Mouse (Mus musculus): ENCODE measurements at regions not wholly inside any gene's neighbourhood (a gene's known extent, or its start where the extent isn't known, plus 50 kb on each side); places are given as distances from the start of the nearest gene placed in this dataset.
A peak's percentile ranks its signal among the peaks of the same experiment; 100 is the strongest.

DNA sequence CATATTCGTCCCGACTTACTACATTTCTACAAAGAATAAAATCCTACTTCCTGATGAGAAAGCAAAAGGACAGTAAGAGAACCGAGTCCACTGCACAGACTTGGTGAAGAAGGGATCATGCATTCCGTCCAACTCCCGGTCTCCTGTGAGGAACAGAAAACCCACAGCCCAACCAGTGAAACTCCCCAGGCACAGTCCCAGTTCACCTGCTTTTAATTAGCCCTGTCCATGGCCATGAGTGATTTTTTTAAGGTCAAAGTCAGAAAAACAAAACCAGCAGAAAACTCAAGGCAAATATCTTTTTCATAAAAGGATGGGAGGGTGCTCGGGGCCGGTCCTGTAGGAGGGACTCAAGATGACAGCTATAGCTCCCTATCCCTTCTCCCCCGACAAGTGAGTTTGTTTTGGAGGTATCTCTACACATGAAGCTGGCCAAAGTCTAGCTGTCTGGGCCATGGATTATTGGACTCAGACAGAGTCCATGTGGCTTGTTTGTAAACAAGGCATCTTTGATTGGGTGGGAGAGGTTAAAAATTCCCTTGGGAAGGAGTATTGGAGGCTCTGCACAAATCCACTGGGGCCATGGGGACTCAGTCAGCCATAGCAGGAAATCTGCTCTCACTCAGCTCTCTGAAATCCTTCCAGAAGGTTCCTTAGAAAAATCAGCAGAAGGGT lies 168.8 kb upstream of the Arid1b start:
- Histone ChIP-seq H3K27me3 (replicated peaks) (peaks cover 5% of the 10 kb centered on the region), H3K9me3 (peaks cover 3% of the 10 kb centered on the region; the same call in 1 of the 2 replicates), H3K36me3 (replicated peaks; ENCODE audit: low read length) (no peaks in the 10 kb centered on the region), H3K4me3 (replicated peaks) (no peak overlapping the region), H3K4me1 (no peaks in the 10 kb centered on the region)
- no peak for TF ChIP-seq GATA1 (IDR thresholded peaks at IDR 0.05; ENCODE audit: borderline replicate concordance, low read length)
- TF ChIP-seq FLI1 (IDR thresholded peaks at IDR 0.05; ENCODE audit: low read length) = no peak

GRCm38 (mm10) chr17:4834065-4834464 lies 160.1 kb upstream of the Arid1b start:
- Histone ChIP-seq H3K36me3 (replicated peaks; ENCODE audit: low read length) (no peaks in the 10 kb centered on the region), H3K9me3 (peaks cover 3% of the 10 kb centered on the region; the same call in 1 of the 2 replicates), H3K4me3 (replicated peaks) (peak overlapping the region; percentile 2), H3K4me1 (peaks cover 12% of the 10 kb centered on the region), H3K27me3 (replicated peaks) (peaks cover 3% of the 10 kb centered on the region)
- TF ChIP-seq GATA1 (IDR thresholded peaks at IDR 0.05; ENCODE audit: borderline replicate concordance, low read length) = no peak
- no peak for TF ChIP-seq FLI1 (IDR thresholded peaks at IDR 0.05; ENCODE audit: low read length)

DNA sequence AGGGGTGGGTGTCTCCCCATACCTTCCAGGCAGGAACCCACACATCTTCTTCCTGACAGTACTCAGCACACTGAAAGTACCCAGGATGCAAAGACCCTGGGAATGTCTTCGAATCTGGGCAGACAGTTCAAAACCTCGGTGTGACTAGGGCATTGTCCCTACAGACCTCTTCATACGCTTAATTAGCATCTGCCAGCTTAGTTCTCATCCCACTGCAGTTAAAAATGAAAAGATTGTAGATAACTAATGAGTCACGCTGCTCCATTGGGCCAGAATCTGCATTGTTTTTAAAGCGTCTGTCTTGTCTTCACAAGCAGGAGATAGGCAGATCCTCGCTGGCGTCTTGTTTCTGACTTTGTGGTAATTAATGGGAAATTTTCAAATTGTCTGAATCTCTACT lies 159.6 kb upstream of the Arid1b start:
- Histone ChIP-seq H3K27me3 (replicated peaks) (peaks cover 3% of the 10 kb centered on the region), H3K36me3 (replicated peaks; ENCODE audit: low read length) (no peaks in the 10 kb centered on the region), H3K9me3 (peaks cover 3% of the 10 kb centered on the region; the same call in 1 of the 2 replicates), H3K4me3 (replicated peaks) (no peak overlapping the region), H3K4me1 (peaks cover 12% of the 10 kb centered on the region)
- no peak for TF ChIP-seq FLI1 (IDR thresholded peaks at IDR 0.05; ENCODE audit: low read length)
- TF ChIP-seq GATA1 (IDR thresholded peaks at IDR 0.05; ENCODE audit: borderline replicate concordance, low read length) = no peak

DNA sequence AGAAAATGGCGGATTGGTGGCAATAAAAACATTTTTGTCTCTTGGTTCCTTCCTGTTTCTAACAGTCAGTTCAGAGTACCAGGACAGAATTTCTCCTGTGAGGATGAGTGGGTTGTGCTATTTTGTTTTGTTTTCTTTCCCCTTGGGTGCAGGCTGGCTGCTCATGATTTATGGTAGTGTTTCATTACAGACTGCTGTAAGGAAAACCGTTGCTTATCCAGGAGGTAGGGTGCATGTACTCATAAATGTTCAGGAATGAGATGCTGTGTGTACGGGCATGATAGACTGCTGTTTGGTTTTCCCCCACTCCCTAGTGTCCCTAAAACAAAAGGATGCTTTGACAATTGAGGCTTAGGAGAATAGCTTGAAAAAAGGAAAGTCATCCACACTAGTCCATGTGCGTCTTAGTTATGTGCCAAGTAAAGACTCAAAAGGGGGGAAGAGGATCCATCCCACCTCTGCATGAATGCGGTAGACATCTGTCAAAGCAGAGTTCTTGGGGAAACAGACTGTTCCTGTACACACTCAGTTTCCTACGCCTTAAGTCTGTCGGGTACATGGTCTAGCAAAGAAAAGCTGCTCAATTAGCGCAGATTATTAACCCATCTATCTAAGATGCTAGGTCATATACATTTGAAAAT lies 158.9 kb upstream of the Arid1b start:
- Histone ChIP-seq H3K9me3 (peaks cover 3% of the 10 kb centered on the region; the same call in 1 of the 2 replicates), H3K4me1 (peaks cover 12% of the 10 kb centered on the region), H3K27me3 (replicated peaks) (peaks cover 3% of the 10 kb centered on the region), H3K4me3 (replicated peaks) (no peak overlapping the region), H3K36me3 (replicated peaks; ENCODE audit: low read length) (no peaks in the 10 kb centered on the region)
- TF ChIP-seq FLI1 (IDR thresholded peaks at IDR 0.05; ENCODE audit: low read length) = no peak
- TF ChIP-seq GATA1 (IDR thresholded peaks at IDR 0.05; ENCODE audit: borderline replicate concordance, low read length) = no peak

GRCm38 (mm10) chr17:4840123-4840522 lies 154.0 kb upstream of the Arid1b start:
- H3K4me1 ChIP-seq = no peaks in the 10 kb centered on the region
- H3K9me3 ChIP-seq = peaks cover 3% of the 10 kb centered on the region; the same call in 1 of the 2 replicates
- H3K27me3 ChIP-seq (replicated peaks) = peaks cover 3% of the 10 kb centered on the region
- TF ChIP-seq FLI1 (IDR thresholded peaks at IDR 0.05; ENCODE audit: low read length) (no peak), GATA1 (IDR thresholded peaks at IDR 0.05; ENCODE audit: borderline replicate concordance, low read length) (no peak)
- no peaks in the 10 kb centered on the region for H3K36me3 ChIP-seq (replicated peaks; ENCODE audit: low read length)
- H3K4me3 ChIP-seq (replicated peaks) = no peak overlapping the region

- no peaks in the 10 kb centered on the region for H3K36me3 ChIP-seq (replicated peaks; ENCODE audit: low read length)
- no peak overlapping the region for H3K4me3 ChIP-seq (replicated peaks)
- no peak for TF ChIP-seq FLI1 (IDR thresholded peaks at IDR 0.05; ENCODE audit: low read length)
- TF ChIP-seq GATA1 (IDR thresholded peaks at IDR 0.05; ENCODE audit: borderline replicate concordance, low read length) = no peak
Observed at GRCm38 (mm10) chr17:4858304-4858703, 135.8 kb upstream of the Arid1b start.

GRCm38 (mm10) chr17:4864901-4865300 lies 129.2 kb upstream of the Arid1b start:
- TF ChIP-seq GATA1 (IDR thresholded peaks at IDR 0.05; ENCODE audit: borderline replicate concordance, low read length) (no peak), FLI1 (IDR thresholded peaks at IDR 0.05; ENCODE audit: low read length) (no peak)
- H3K4me1 ChIP-seq = peaks cover 32% of the 10 kb centered on the region
- H3K9me3 ChIP-seq = peaks cover 5% of the 10 kb centered on the region
- H3K36me3 ChIP-seq (replicated peaks; ENCODE audit: low read length) = no peaks in the 10 kb centered on the region
- no peak overlapping the region for H3K4me3 ChIP-seq (replicated peaks)
- H3K27me3 ChIP-seq (replicated peaks) = peaks cover 38% of the 10 kb centered on the region

More at GRCm38 (mm10) chr17:4858304-4858703, 135.8 kb upstream of the Arid1b start:
- no peaks in the 10 kb centered on the region for H3K9me3 ChIP-seq
- H3K27me3 ChIP-seq (replicated peaks) = peaks cover 11% of the 10 kb centered on the region
- H3K4me1 ChIP-seq = peaks cover 7% of the 10 kb centered on the region

DNA sequence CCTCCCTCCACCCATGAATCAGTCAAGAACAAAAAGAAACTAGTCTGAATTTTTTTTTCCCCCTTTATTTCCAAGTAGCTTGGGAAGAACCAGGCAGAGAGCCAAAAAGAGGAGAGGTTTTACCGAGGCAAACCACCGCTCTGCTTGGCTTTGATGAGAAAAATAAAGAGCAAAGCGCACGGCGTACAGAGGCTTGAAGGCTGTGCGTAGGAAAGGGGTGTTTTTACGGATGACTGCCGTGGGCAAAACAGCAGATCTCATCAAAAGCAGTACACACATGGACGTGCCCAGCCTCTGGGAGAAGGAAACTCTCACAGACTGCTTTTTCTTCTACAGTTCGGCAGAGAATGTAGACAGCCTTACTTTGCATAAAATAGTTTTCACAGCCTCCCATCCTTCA lies 128.5 kb upstream of the Arid1b start:
- H3K9me3 ChIP-seq = peaks cover 6% of the 10 kb centered on the region
- H3K4me1 ChIP-seq = peaks cover 29% of the 10 kb centered on the region
- H3K27me3 ChIP-seq (replicated peaks) = peaks cover 44% of the 10 kb centered on the region
- TF ChIP-seq GATA1 (IDR thresholded peaks at IDR 0.05; ENCODE audit: borderline replicate concordance, low read length) (no peak), FLI1 (IDR thresholded peaks at IDR 0.05; ENCODE audit: low read length) (no peak)
- no peak overlapping the region for H3K4me3 ChIP-seq (replicated peaks)
- H3K36me3 ChIP-seq (replicated peaks; ENCODE audit: low read length) = no peaks in the 10 kb centered on the region

DNA sequence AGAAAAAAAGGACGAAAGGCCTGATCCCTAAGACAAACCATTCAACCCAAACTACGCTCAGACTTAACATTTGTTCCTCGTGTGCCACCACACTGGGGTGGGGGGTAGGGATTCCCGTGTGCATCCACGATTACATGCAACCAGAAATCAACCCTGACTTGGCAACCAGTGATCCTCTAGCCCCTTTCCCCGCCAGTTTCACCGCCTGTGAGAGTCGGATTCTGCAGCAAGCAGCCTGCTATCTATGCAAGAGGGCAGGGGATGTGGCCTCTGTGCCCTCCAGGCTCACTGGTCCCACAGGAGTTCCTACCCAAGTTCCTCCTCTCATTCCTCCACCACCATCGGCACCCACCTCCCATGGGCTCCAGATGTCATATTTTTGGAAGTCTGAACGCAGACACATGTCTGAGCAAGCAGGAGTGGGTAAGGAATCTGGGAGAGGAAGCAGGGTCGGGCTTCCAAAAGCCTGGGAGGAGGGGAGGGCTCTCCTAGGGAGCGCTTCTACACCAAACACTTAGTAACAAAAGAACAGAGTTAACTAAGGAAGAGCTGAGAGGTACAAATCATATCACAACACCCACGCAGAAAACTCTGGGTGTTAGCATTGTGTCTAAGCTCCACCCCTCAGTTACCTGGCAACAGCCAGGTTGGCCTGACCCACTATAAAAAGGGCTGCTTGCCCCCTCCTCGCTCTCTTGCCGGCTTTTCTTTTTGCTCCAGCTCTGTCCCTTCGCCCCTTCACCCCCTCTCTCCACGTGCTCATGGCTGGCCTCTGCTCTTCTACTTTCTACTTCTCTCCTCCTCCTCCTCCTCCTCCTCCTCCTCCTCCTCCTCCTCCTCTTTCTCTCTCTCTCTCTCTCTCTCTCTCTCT lies 127.9 kb upstream of the Arid1b start:
- H3K36me3 ChIP-seq (replicated peaks; ENCODE audit: low read length) = no peaks in the 10 kb centered on the region
- peaks cover 10% of the 10 kb centered on the region for H3K9me3 ChIP-seq
- H3K4me3 ChIP-seq (replicated peaks) = no peak overlapping the region
- peaks cover 29% of the 10 kb centered on the region for H3K4me1 ChIP-seq
- peaks cover 48% of the 10 kb centered on the region for H3K27me3 ChIP-seq (replicated peaks)
- TF ChIP-seq GATA1 (IDR thresholded peaks at IDR 0.05; ENCODE audit: borderline replicate concordance, low read length) = no peak
- TF ChIP-seq FLI1 (IDR thresholded peaks at IDR 0.05; ENCODE audit: low read length) = no peak
